Mouse (Mus musculus): Measurements from ENCODE around the gene Slc39a7.
A peak's percentile ranks its signal among the peaks of the same experiment; 100 is the strongest.
"Not testable (repeated sequence)": the region's sequence is repeated elsewhere in the genome, so short reads cannot be mapped to it uniquely, and the experiment has no call there.

Slc39a7 gene

DNA sequence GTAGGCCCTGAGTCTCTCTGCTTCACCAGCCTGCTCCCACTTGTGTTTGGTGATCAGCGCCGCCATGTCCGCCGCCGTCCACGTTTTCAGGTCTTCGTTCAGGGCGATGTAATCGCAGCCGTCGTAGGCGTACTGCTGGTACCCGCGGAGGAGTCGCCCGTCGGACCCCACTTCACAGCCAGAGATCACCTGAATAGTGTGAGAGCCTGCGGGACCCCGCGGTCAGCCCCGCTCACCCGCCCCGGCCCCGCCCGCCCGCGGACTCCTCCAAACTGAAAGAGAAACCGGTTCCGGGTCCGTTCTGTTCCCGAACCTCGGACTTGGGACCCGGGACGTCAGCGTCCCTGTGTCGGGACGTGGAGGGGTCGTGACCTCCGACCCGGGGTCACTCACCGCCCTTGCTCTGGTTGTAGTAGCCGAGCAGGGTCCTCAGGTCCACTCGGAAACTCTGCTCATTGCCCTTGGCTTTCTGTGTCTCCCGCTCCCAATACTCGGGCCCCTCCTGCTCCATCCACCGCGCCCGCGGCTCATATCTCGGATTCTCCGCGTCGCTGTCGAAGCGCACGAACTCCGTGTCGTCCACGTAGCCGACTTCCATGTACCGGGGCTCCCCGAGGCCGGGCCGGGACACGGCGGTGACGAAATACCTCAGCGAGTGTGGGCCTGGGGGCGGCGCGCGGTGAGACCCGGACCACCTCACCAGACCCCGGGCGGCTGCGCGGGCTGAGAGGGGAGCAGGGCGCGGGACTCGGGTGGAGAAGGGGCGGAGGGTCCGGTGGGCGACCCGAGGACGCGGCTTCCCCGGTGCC is 31.9 kb downstream of the Slc39a7 start:
- peak; percentile 48 for DNase-seq (ENCODE audit: low spot score)

DNA sequence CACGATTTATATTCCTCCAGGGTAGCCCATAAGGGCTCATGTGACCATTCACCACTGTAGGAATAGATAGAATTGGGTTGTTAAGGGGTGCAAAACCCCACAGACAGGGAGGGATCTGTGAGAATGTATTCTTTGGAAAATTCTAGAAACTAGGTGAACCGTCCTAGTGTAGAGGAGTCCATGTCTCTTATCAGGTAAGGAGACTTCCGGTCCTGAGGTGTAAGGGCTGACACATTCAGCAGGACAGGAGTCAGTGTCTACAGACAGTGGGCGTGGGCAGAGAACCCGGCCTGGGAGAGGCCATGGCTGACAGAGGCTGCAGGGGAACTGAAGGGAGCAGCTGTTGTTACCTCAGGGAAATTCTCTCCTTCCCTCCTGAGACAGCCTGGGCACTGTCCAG is 32.8 kb downstream of the Slc39a7 start:
- DNase-seq (ENCODE audit: low spot score) = peak; percentile 25

DNA sequence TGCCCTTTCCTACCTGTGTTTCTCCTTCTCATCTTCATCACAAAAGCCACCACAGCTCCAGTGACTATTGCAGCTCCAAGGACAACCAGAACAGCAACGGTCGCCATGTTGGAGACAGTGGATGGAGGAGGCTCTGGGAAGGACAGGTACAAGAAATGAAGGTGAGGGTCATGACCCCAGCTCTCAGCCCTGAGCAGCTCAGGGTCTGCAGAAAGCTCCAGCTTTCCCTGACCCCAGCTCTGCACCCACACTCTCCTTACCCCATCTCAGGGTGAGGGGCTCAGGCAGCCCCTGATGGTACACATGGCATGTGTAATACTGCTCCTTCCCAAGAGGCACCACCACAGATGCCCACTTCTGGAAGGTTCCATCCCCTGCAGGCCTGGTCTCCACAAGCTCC is 34.5 kb downstream of the Slc39a7 start:
- not testable (repeated sequence) for DNase-seq (ENCODE audit: low spot score)

DNA sequence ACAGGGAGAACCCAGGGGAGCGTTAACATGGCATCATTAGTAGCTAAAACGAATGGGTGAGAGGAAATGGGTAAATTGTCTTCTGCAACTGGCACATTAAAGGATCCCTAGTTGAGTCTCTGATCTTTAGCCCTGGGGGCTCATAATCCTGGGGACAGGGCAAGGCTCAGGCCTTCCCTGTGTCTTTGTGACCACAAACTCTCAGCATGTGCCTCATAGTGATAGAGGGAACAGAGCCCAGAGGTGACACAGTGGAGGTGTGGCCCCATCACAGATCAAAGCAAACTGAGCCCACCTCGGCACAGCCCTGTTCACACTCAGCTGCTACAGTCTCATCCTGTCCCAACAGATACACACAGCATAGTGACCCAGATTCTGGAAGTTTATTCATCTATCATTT is 35.8 kb downstream of the Slc39a7 start:
- DNase-seq (ENCODE audit: low spot score) = no peak

DNA sequence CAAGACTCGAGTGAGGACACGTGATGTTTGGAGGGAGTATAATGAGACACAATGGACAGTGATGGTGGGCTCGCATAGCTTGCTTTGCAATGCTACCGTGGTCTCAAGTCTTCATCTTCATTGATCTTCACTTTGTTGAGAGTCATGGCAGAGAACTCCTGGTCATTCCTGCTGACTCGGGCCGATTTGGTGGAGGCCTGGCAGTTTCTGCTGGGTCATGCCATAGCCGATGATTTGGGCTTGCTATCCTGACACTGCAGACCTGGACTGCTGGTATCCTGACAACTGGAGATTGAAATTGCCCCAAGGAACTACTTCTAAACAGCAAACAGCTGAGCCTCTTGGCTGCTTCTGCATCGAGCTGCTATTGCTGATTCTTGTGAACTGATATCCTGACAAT is 36.5 kb downstream of the Slc39a7 start:
- no peak for DNase-seq (ENCODE audit: low spot score)

DNA sequence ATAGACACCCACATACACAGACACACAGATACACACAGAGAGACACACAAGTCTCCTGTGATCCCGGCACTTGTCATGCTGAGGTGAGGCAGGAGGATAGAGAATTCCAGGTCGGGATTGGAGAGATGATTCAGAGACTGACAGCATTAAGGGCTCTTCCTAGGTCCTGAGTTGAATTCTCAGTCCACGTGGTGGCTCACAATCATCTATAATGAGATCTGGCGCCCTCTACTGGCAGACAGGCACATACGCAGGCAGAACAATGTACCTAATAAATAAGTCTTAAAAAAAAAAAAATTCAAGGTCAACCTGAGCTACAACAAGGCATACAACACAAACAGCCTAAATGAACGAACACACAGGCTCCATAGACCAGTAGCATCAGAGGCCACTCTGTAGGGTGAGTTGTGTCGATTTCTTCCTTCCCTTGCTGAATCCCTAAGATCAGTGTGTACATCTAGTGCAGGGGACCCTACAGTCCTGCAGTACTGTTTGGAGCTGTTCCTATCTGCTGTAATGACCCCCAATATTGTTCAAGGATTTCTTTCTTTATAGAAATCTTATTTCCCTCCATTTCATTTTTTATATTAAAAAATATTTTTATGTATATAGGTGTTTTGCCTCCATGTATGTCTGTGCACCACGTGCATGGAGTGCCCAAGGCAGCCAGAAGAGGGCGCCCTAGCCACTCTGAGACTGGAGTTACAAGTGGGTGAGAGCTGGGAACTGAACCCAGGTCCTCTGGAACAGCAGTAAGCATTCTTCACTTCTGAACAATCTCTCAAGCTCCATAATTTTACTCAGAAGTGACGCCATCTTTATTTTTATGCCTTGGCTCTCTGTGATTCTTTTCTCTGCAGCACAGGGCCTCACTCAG is 39.5 kb downstream of the Slc39a7 start:
- DNase-seq (ENCODE audit: low spot score) = peak; percentile 78

DNA sequence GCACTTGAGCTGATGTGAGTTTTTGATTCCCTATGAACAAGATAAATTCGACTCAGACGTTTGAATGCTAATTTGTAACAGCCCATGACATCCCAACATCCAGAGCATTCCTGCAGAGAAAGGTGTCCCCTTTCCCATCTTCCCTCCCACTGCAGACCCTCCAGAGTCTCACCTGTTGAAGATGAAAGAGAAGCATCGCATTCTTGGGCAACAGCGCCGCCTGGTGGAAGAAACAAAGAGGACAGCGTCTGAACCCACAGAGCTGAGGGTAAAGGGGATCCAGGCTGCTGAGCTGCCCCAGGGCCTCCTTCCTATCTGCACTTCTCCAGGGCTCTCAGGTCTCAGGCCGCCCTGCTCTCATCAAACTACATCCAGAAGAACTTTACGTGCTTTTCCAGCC is 49.3 kb downstream of the Slc39a7 start:
- not testable (repeated sequence) for DNase-seq (ENCODE audit: low spot score)

DNA sequence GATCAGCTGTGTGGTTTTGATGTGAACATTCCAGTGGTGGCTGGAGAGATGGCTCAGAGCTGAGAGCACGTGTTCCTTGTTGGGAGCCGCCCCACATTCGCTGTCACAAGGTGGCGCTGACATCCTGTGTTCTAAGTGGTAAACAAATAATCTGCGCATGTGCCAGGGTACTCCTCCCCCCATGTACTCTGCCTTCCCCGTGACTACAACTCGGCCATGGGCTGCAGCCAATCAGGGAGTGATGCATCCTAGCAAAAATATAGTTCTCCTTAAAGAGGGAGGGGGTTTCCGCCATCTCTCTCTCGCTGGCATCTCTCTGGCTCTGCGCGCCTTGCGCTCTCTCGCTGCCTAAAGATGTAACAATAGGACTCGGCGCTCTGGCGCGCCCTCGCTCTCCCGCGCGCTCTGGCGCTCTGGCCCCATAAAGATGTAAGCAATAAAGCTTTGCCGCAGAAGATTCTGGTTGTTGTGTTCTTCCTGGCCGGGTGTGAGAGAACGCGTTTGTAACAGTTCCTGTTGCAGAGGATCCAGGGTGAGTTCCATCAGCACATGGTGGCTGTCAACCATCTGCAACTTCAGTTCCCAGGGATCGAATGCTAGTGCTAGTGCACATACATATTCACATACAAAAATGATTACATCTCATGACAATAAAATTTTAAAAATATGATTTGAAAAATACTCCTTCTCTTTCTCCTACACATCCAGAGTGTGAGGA is 50.1 kb downstream of the Slc39a7 start:
- peak; percentile 79 for DNase-seq (ENCODE audit: low spot score)

DNA sequence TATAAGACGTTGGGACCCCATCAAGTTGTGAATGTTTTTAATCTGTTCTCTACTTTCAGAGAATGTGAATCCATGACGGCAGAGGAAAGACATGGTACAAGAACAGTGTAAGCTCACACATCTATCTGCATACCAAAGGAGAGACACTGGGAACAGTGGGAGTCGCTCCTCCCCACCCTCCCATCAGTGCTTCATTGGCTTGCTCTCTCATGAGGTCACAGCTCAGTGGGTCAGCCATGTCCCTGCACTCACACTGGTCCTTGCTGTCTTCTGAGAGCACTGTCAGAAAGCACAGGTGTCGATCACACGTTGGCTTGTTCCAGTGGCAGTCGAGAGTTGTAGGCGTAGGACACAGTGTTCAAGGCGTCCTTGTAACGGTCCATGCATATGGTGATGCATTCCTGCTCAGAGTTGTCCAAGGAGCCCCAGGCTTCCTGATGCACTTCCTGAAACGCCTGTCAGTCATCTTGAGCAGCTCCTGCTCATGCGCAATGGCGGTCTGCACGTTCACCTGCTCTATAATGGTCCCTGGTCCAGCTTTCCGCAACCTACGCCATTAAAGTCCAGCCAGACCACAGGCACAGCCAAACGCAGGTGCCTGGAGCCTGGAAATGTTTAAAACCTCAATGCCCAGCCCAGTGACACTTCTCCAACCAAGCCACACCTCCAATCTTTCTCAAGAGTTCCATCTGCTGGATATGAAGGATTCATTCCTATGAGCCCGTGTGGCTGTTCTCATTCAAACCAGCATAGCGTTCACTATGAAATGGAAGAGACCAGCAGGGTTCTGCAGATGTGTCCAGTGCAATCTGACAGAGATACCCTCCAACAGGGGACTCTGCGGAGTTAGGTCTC is 51.1 kb downstream of the Slc39a7 start:
- DNase-seq (ENCODE audit: low spot score) = no peak

DNA sequence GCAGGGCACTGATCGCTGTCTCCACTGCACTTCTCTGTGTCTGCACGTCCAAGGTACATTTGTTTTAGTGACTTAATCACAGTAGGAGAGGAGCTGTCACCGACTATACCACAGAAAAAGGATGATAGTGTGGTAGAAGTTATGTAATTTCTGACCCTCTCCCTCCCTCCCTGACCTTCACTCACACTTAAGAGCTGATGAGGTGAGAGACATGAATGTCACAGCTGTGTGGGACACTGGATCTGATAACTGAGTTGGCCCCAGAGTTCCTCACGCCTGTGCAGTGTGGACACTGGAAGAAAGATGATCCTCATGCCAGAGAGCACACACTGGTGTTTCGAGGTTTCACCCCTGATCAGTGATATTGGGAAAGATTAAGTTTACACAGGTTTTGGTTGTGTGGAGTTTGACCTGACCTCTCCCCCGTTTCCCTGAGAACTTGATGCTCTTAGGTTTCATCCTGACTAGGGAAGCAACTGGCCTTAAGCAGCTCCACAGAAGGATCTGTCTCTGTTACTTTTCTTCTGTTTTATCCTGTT is 51.9 kb downstream of the Slc39a7 start:
- no peak for DNase-seq (ENCODE audit: low spot score)

DNA sequence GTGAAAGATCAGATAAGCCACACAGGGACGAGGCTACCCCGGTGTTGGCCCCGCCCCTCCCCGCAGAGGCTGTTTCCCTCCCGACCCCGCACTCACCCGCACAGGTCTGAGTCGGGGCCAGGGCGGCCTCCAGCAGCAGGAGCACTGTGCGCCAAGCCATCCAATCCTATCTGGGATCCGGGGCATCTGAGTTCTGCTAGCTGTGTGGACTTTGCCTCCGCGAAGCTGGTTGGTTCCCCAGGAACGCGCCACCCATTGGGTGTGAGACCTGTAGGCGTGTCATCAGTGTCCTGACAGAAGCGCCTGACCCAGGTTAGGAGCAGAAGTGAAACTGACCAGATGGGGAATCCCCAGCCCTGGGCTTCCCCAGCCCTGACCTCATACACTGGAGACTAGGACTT is 52.9 kb downstream of the Slc39a7 start:
- peak; percentile 97 for DNase-seq (ENCODE audit: low spot score)

Data from MN1 (cell line).